Mouse (Mus musculus): Measurements from ENCODE around the gene H60b. TPM values are rescaled to one million over a fixed set of nuclear protein-coding genes. Genes with fewer than 3 reads are reported as not detected.
"Not testable (repeated sequence)": the region's sequence is repeated elsewhere in the genome, so short reads cannot be mapped to it uniquely, and the experiment has no call there.

The H60b gene
- polyA plus RNA-seq, 1 experiment, result not detected

- Histone ChIP-seq H3K4me1 (ENCODE audit: control insufficient read depth) (no peaks in the 10 kb centered on the region), H3K27me3 (ENCODE audit: control insufficient read depth) (peaks cover 19% of the 10 kb centered on the region), H3K36me3 (ENCODE audit: control insufficient read depth) (no peaks in the 10 kb centered on the region), H3K9me3 (ENCODE audit: control insufficient read depth, low read length) (no peaks in the 10 kb centered on the region), H3K4me3 (replicated peaks) (no peak overlapping the region)
- TF ChIP-seq TAL1 (IDR thresholded peaks at IDR 0.05; ENCODE audit: low read length), result no peak
- TF ChIP-seq GATA1 (IDR thresholded peaks at IDR 0.05; ENCODE audit: low read length), result no peak
These were observed 115.4 kb downstream of the H60b start for GRCm38 (mm10) chr10:22273684-22274305.

DNA sequence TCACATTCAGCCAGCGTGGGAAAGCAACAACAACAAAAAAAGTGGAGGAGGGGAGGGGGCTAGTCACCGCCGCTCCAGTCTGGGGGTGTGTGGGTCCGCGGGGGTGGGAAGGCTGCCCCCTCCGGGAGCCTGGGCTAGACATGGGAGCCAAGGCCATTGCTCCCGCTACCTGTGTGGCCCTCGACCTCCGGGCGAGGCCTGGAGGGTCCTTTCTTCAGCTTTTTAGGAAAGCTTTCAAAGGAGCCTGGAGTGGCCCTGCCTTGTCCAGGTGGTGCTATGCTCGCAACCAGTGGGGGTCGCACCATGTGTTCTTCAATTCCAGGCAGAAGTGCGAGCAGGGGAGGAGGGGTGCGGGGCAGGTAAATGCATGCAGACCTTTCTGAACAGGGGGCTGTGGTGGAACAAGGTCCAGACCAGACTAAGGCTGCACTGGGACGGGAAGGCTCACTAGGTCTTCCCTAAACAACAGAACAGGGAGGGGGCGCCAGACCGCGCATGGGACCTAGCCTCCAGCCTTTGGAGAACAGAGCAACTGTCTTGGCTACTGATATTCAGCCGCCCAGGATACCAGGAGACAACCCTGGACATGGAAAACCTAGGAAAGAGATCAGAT, 116.2 kb downstream of the H60b start:
- no peaks in the 10 kb centered on the region for H3K4me1 ChIP-seq (ENCODE audit: control insufficient read depth)
- no peaks in the 10 kb centered on the region for H3K36me3 ChIP-seq (ENCODE audit: control insufficient read depth)
- H3K9me3 ChIP-seq (ENCODE audit: control insufficient read depth, low read length), result no peaks in the 10 kb centered on the region
- H3K27me3 ChIP-seq (ENCODE audit: control insufficient read depth), result peaks cover 19% of the 10 kb centered on the region
- no peak overlapping the region for H3K4me3 ChIP-seq (replicated peaks)
- TF ChIP-seq TAL1 (IDR thresholded peaks at IDR 0.05; ENCODE audit: low read length), result no peak
- TF ChIP-seq GATA1 (IDR thresholded peaks at IDR 0.05; ENCODE audit: low read length), result no peak

DNA sequence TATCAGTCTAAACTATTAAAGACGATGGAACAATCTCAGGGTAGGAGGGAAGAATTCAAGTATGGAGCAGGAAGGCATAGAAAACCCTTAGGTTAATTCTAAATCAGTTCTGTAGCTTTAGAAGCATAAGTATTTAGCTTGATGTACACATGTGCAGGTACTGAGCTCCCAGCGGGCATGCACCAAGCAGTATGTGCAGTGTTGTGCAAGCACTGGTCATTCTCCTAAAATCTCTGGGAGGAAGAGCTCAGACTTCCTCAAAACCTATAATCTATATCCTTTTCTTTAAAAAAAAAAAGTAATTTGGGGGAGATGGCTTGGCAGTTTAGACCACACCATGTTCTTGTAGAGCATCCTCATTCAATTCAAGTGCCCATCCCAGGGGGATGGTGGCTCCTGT, 120.1 kb downstream of the H60b start:
- H3K9me3 ChIP-seq (ENCODE audit: control insufficient read depth, low read length); H3K4me3 ChIP-seq (replicated peaks); H3K4me1 ChIP-seq (ENCODE audit: control insufficient read depth); H3K36me3 ChIP-seq (ENCODE audit: control insufficient read depth): not testable (repeated sequence)
- H3K27me3 ChIP-seq (ENCODE audit: control insufficient read depth), result peaks cover 23% of the 10 kb centered on the region

DNA sequence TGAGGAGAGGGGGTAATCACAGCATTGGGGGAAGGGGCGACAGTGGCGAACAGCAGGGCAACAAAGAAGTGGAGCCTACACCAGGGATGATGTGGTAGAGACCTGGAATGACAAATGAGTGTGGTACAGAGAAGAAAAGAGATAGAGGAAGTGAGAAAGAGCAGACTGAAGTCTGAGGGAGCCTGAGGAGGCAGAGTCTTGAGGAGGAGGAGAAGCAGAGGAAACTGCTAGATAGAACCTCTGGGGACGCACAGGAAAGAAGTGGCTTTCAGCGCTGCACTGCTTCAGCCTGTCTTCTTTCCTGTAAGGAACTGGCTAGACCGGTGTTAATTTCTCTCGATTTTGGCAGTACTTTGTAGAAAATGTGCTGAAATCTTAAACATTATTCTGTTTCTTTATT, 124.4 kb downstream of the H60b start:
- Histone ChIP-seq H3K4me1 (ENCODE audit: control insufficient read depth) (no peaks in the 10 kb centered on the region), H3K9me3 (ENCODE audit: control insufficient read depth, low read length) (no peaks in the 10 kb centered on the region), H3K36me3 (ENCODE audit: control insufficient read depth) (no peaks in the 10 kb centered on the region), H3K4me3 (replicated peaks) (no peak overlapping the region), H3K27me3 (ENCODE audit: control insufficient read depth) (peaks cover 8% of the 10 kb centered on the region; the same call in 1 of the 2 replicates)
- no peak for TF ChIP-seq GATA1 (IDR thresholded peaks at IDR 0.05; ENCODE audit: low read length)
- no peak for TF ChIP-seq TAL1 (IDR thresholded peaks at IDR 0.05; ENCODE audit: low read length)

GRCm38 (mm10) chr10:22295676-22296075, 137.3 kb downstream of the H60b start:
- Histone ChIP-seq H3K4me3 (replicated peaks) (no peak overlapping the region), H3K9me3 (ENCODE audit: control insufficient read depth, low read length) (peaks cover 2% of the 10 kb centered on the region; the same call in 1 of the 2 replicates), H3K27me3 (ENCODE audit: control insufficient read depth) (no peaks in the 10 kb centered on the region), H3K4me1 (ENCODE audit: control insufficient read depth) (no peaks in the 10 kb centered on the region), H3K36me3 (ENCODE audit: control insufficient read depth) (no peaks in the 10 kb centered on the region)
- TF ChIP-seq GATA1 (IDR thresholded peaks at IDR 0.05; ENCODE audit: low read length) (no peak), TAL1 (IDR thresholded peaks at IDR 0.05; ENCODE audit: low read length) (no peak)

DNA sequence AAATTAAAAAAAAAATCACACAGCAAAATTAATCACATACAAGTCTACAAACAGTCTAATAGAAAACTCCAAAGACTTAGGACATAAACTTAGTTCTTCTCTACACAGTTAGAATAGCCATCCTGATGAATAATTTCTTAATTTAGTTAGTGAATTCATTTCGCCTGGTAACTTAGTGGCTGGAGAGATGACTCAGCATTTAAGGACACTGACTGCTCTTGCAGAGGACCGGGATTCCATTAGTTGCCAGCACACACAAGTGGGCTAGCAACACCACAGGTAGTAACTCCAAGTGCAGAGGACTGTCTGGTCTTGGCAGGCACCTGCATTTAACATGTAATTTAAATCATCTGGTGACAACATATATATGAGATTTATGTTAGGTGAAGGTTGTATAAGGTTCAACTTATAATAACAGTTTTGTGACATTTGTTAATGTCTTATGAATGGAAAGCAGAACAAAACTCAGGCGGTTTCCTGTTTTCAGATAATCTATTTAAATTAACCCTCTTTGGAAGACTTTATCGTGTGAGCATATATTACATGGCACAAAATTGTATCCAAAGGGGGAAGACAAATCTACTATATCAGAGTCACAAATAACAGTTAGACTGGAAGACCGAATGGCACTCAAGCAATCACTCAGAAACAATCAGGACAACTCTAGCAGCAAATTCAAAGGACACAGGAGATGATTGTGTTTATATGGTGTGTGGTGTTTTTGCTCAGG, 138.8 kb downstream of the H60b start:
- Histone ChIP-seq H3K4me3 (replicated peaks) (no peak overlapping the region), H3K36me3 (ENCODE audit: control insufficient read depth) (no peaks in the 10 kb centered on the region), H3K4me1 (ENCODE audit: control insufficient read depth) (no peaks in the 10 kb centered on the region), H3K9me3 (ENCODE audit: control insufficient read depth, low read length) (no peaks in the 10 kb centered on the region), H3K27me3 (ENCODE audit: control insufficient read depth) (no peaks in the 10 kb centered on the region)
- TF ChIP-seq TAL1 (IDR thresholded peaks at IDR 0.05; ENCODE audit: low read length) (no peak), GATA1 (IDR thresholded peaks at IDR 0.05; ENCODE audit: low read length) (no peak)

- TF ChIP-seq GATA1 (IDR thresholded peaks at IDR 0.05; ENCODE audit: low read length) (no peak), TAL1 (IDR thresholded peaks at IDR 0.05; ENCODE audit: low read length) (no peak)
- Histone ChIP-seq H3K4me1 (ENCODE audit: control insufficient read depth) (no peaks in the 10 kb centered on the region), H3K36me3 (ENCODE audit: control insufficient read depth) (no peaks in the 10 kb centered on the region), H3K27me3 (ENCODE audit: control insufficient read depth) (no peaks in the 10 kb centered on the region), H3K9me3 (ENCODE audit: control insufficient read depth, low read length) (no peaks in the 10 kb centered on the region), H3K4me3 (replicated peaks) (no peak overlapping the region)
These were observed 139.5 kb downstream of the H60b start for GRCm38 (mm10) chr10:22297766-22298461.

GRCm38 (mm10) chr10:22299324-22299723, 140.9 kb downstream of the H60b start:
- no peaks in the 10 kb centered on the region for H3K9me3 ChIP-seq (ENCODE audit: control insufficient read depth, low read length)
- H3K4me1 ChIP-seq (ENCODE audit: control insufficient read depth), result no peaks in the 10 kb centered on the region
- no peaks in the 10 kb centered on the region for H3K27me3 ChIP-seq (ENCODE audit: control insufficient read depth)
- H3K36me3 ChIP-seq (ENCODE audit: control insufficient read depth), result no peaks in the 10 kb centered on the region
- no peak for TF ChIP-seq GATA1 (IDR thresholded peaks at IDR 0.05; ENCODE audit: low read length)
- no peak for TF ChIP-seq TAL1 (IDR thresholded peaks at IDR 0.05; ENCODE audit: low read length)
- no peak overlapping the region for H3K4me3 ChIP-seq (replicated peaks)

DNA sequence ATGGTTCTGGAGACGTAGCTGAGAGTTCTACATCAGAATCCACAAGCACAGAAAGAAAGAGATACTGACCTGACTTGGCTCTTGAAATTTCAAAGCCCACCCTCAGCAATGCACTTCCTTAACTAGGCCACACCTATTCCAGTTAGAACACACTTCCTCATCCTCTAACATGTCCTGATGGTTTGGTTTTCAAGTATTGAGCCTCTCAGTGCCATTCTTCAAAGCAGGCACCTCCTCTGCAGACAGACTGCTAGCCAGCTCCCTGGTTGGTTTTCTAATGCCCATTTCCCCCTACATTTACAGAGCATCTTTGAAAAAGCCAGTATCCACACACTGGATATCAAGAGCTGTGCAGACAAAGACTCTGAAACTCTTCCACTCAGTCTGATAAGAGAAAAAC, 143.3 kb downstream of the H60b start:
- TF ChIP-seq GATA1 (IDR thresholded peaks at IDR 0.05; ENCODE audit: low read length) (no peak), TAL1 (IDR thresholded peaks at IDR 0.05; ENCODE audit: low read length) (no peak)
- Histone ChIP-seq H3K36me3 (ENCODE audit: control insufficient read depth) (no peaks in the 10 kb centered on the region), H3K4me1 (ENCODE audit: control insufficient read depth) (no peaks in the 10 kb centered on the region), H3K27me3 (ENCODE audit: control insufficient read depth) (no peaks in the 10 kb centered on the region), H3K4me3 (replicated peaks) (no peak overlapping the region), H3K9me3 (ENCODE audit: control insufficient read depth, low read length) (no peaks in the 10 kb centered on the region)

Measured in erythroblast, embryonic 14.5 days (primary cell).